Mouse (Mus musculus) left cerebral cortex, postnatal 4 days (tissue): ENCODE measurements around the gene Dcst2. TPM values are rescaled to one million over a fixed set of nuclear protein-coding genes. Genes with fewer than 3 reads are reported as not detected.

Source experiments
- DNase-seq: peaks from one replicate; pipeline ENCODE4 v3.0.0-alpha.2; 2022
- intact Hi-C: fragments of 180-260 bp; cut with DNase I; formaldehyde crosslinking; loops from one replicate; pipeline ENCODE4 v1.15.1; 2025
- total RNA-seq, 2 experiments: library from RNA; stranded (reverse); gene quantifications; 2 replicates each; pipeline ENCODE4 v1.2.3; 2021

Gene Dcst2
- total RNA-seq, 2 experiments from 2014 or later, result 0.74 to 0.92 TPM

DNA sequence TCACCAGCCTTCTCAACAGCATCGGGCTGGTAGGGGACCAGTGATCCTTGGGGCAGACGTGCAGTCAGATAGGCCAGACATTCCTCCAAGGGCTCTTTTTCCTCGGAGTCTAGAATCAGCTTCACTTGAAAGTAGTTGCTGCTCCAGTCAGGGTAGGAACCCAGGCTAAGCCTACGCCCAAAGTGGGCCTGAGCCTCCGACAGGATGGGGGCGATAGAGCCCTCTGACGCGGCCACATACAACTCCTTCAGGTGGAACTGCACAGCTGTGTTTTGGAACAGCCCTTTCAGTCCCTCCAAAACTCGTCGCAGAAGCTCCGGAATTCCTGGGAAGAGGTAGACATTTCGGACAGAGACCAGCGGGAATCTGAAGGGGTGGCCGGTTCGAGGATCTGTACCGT is 46.7 kb downstream of the Dcst2 start:
- DNase-seq, result no peak
- intact Hi-C loops, result no loop called here

- DNase-seq, result no peak
- intact Hi-C loops, result no loop called here
Observed at GRCm38 (mm10) chr3:89409701-89410100, 47.9 kb downstream of the Dcst2 start.

- intact Hi-C loops, result no loop called here
- DNase-seq, result no peak
Observed at GRCm38 (mm10) chr3:89410864-89411263, 49.1 kb downstream of the Dcst2 start.

DNA sequence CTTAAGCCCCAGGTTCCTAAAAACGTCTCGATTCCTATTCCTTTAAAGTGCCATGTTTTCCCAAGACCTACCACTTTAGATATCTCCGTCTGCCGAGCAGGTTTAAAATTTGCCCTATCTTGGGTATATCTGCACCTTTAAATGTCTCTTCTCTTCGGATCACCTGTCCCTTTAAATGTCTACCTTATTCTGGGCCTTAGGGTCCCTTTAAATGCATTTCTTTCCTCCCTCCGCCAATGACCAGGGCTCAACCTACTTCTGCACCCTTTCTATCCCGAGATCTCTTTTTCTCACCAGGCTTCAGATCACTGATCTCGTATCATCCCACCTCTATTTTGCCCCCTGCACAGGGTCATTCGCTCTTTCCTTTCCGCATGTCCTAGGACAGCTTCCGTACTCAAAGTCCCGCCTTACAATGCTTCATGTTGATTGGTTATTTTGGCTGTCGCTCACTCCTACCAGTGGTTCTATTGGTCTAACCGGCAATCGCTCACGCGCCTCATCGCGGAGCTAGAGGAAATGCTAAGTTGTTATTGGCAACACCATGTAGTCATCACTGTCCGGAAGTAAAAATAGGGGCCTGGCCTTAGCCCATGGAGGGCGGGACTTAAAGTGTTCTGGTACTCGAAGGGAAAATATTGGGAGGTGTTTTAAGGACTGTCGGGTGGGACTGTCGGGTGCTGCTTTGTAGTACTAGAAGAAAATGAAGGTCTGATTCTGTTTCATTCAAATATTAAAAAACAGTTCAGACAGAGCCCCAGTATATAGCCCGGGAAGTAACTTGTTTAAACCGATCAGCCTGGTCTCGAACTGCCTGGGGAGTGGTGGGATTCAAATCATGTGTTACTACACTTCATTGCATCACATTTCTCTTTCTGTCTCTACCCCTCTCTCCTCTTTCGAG is 50.0 kb downstream of the Dcst2 start, which contains the start of gene Flad1:
Flad1 (minus strand) TSS at position 381 of the 904 bp plus-strand sequence.
- DNase-seq, result peak; percentile 97
- intact Hi-C loops, result no loop called here

- intact Hi-C loops, result no loop called here
- no peak for DNase-seq
Observed at GRCm38 (mm10) chr3:89416158-89416557, 54.4 kb downstream of the Dcst2 start.

DNA sequence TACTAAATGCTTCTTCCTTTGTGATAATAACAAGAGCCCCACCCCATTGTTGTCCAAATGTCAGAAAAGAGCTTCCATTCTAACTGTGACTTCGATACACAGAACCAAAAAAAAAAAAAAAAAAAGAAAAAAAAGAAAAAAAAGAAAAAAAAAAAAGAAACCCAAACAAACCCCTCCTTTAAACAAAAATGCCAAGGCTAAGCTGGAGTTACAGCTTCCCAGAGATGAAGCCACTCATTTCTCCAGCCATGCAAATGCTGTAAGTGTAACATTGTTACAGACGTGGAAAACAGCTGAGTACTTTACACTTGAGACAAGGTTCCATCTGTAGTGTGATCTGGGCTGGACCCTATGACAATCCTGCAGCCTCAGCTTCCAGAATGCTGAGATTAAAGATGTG is 55.4 kb downstream of the Dcst2 start:
- no peak for DNase-seq
- intact Hi-C loops, result no loop called here

GRCm38 (mm10) chr3:89417840-89418169 is 56.0 kb downstream of the Dcst2 start:
- DNase-seq, result no peak
- intact Hi-C loops, result no loop called here

DNA sequence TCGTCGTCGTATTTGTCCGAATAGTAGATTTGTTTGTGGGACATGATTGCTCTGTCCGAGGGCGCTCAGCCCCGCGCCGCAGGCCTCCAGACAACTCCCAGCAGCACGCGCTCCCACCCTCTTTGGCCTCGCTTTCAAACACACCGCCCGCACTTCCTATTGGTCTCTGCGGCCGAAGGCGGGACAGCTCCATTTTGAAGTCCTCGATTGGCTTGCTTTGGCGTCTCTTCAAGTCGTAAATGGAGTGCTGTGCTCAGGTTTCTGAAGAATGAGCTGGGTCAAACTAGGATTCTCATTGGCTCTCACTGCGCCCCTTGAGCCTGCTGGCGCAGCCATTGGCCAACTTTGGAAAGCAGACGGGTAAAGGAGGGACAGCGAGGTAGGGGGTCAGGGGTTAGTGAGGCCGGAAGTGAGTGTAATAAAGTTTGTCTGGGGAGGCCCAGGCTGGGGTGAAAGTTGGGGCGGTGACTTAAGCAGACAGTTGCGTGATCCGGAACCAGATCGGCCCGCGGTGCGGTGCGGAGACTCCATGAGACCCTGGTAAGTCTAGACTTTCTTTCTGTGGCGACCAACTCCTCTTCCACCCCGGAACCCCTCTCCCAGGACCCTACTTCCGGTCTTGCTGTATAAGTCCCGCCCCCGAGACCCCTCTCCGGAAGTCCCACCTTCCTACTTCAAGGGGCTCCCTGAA is 56.5 kb downstream of the Dcst2 start, which contains the start of the genes Cks1b and Shc1:
Cks1b (minus strand) TSS at position 214 of the 691 bp plus-strand sequence.
Shc1 (plus strand) TSS at position 274 of the 691 bp plus-strand sequence.
- intact Hi-C loops, result no loop called here
- DNase-seq, result peak; percentile 94

DNA sequence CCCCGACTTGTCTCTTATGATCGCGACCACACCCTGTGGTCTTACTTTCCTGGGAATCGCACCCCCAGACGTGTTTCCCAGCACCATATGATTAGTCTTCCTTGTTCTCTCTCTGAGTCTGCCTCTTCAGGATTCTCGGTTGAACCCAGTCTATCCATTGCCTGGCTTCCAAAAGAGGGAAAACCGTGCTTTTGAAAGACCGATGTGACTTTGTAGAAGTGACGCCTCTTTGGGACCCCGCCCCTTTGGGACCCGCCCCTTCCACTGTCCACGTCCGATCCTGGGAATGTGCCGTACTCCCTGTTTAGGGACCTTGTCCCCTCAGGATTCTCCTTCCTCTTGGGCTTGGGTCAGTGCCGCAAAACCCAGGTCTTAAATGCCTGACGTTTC is 57.1 kb downstream of the Dcst2 start:
- intact Hi-C loops, result no loop called here
- DNase-seq, result peak; percentile 74

DNA sequence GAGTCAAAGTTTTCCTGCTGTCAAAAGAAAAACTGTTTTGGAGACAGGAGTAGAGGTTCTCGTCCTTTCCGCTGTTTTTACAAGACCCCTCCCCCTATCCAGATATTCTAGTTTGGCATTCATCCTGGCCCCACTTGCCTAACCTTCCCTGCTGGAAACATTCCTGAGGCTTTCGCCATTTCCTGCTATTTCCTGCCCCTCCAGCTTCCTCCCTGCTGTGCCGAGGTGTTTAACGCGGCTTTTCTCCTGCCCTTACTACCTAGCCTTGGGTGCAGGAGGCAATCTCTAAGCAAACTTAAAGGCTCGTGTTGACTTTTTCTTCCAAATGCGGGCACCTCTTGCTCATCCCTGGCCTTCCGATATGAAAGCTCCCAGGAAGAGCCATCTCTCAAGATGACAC is 57.8 kb downstream of the Dcst2 start:
- intact Hi-C loops, result no loop called here
- no peak for DNase-seq

DNA sequence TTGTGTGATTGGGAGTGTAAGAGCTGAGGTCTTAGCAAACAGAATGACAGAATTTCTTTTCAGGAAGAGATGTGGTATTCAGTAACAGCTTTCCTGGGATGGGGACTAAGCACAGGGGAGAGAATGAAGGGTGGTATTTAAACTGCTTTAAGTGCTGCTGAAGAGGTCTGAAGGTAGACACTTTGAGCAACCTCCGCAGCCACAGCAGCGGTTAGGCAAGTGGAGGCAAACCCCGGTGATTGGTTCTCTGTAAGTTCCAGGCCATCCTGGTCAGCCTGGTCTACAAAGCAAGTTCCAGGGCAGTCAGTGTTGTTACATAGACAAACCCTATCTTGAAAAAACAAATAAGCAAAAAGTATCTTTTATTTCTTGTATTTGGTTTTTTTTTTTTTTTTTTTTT is 58.2 kb downstream of the Dcst2 start:
- intact Hi-C loops, result no loop called here
- no peak for DNase-seq

GRCm38 (mm10) chr3:89420421-89420820 is 58.6 kb downstream of the Dcst2 start:
- no peak for DNase-seq
- intact Hi-C loops, result no loop called here

GRCm38 (mm10) chr3:89421002-89421774 is 59.4 kb downstream of the Dcst2 start:
- intact Hi-C loops, result no loop called here
- peak; percentile 65 for DNase-seq

DNA sequence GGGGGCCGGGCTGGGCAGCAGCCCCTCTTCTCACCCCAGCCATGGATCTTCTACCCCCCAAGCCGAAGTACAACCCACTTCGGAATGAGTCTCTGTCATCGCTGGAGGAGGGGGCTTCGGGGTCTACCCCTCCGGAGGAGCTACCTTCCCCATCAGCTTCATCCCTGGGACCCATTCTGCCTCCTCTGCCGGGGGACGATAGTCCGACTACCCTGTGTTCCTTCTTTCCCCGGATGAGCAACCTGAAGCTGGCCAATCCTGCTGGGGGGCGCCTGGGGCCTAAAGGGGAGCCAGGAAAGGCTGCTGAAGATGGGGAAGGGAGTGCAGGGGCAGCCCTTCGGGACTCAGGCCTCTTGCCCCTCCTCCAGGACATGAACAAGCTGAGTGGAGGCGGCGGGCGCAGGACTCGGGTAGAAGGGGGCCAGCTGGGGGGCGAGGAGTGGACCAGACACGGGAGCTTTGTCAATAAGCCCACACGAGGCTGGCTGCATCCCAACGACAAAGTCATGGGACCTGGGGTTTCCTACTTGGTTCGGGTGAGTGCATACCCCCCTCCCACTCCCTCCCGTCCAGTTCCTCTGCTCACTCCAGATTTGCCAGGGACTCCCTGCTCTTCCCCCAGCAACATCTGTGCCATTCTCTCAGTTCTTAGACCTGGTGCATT is 60.2 kb downstream of the Dcst2 start:
- intact Hi-C loops, result no loop called here
- DNase-seq, result peak; percentile 31

- DNase-seq, result no peak
- intact Hi-C loops, result no loop called here
Observed at GRCm38 (mm10) chr3:89422556-89423205, 60.9 kb downstream of the Dcst2 start.

- intact Hi-C loops, result no loop called here
- DNase-seq, result no peak
Observed at GRCm38 (mm10) chr3:89424416-89425140, 62.8 kb downstream of the Dcst2 start.

- intact Hi-C loops, result no loop called here
- DNase-seq, result no peak
Observed at GRCm38 (mm10) chr3:89425141-89425525, 63.4 kb downstream of the Dcst2 start.

GRCm38 (mm10) chr3:89425876-89426275 is 64.1 kb downstream of the Dcst2 start:
- no peak for DNase-seq
- intact Hi-C loops, result no loop called here
